Mouse (Mus musculus): ENCODE measurements around the gene Asb5. TPM values are rescaled to one million over a fixed set of nuclear protein-coding genes. Genes with fewer than 3 reads are reported as not detected.
"Not testable (repeated sequence)": the region's sequence is repeated elsewhere in the genome, so short reads cannot be mapped to it uniquely, and the experiment has no call there.

Gene Asb5
- total and polyA plus RNA-seq, 3 experiments = 0.38 TPM; not detected in 2

DNA sequence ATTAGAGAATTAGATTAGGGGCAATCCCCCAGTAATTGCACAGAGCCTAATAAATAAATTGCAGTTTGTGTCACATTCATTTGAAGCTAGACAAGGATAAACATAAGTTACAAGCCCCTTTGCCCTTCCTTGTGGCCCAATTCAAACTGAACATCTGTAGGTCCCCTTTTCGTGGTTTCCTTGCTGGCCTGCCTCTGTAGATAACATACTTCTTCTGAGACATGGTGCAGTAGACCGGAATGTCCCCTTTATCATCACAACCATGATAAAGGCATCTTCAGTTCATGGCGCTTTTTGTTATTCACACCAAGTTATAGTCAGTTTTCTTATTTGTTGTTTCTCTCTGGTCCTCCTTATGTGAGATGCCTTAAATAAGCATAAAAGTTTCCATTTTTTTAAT is 17.6 kb upstream of the Asb5 start:
- TF ChIP-seq GATA1 (IDR thresholded peaks at IDR 0.05; ENCODE audit: borderline replicate concordance, low read length) = no peak
- no peak for TF ChIP-seq POLR2AphosphoS5 (IDR thresholded peaks at IDR 0.05; ENCODE audit: insufficient replicate concordance, low read depth, low read length)
- TF ChIP-seq TAL1 (conservative IDR thresholded peaks at IDR 0.05; ENCODE audit: low read depth, low read length) = peak; percentile 92
- TF ChIP-seq CTCF (IDR thresholded peaks at IDR 0.05; ENCODE audit: low read depth, low read length) = no peak
- Histone ChIP-seq H3K27me3 (ENCODE audit: insufficient read depth, low read length) (no peaks in the 10 kb centered on the region), H3K9me3 (replicated peaks) (no peaks in the 10 kb centered on the region), H3K4me1 (ENCODE audit: insufficient read depth, low read depth, low read length) (peaks cover 55% of the 10 kb centered on the region), H3K4me3 (ENCODE audit: low read depth, low read length) (no peak overlapping the region; the same call in 1 of the 2 replicates), H3K36me3 (replicated peaks) (peaks cover 2% of the 10 kb centered on the region)
- ATAC-seq (ENCODE audit: extremely low read depth, insufficient number of reproducible peaks, low FRiP score, poor library complexity, severe bottlenecking) (peak; percentile 85), DNase-seq (ENCODE audit: low spot score) (peak; percentile 48)

DNA sequence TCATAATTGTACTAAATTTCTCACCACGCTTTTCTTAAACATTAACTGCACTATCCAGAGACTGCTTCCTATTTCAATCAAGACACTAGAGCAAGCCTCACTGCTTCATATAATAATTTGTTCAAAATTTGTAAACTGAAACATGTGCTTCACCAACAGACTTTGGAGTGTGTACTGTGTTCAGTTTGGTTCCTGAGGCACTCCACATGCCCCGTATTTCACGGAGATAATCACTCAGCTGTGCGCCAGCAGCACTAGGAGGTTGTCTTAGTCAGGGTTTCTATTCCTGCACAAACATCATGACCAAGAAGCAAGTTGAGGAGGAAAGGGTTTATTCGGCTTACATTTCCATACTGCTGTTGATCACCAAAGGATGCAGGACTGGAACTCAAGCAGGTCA is 17.2 kb upstream of the Asb5 start:
- not testable (repeated sequence) for H3K36me3 ChIP-seq (replicated peaks); H3K9me3 ChIP-seq (replicated peaks); H3K4me3 ChIP-seq (ENCODE audit: low read depth, low read length); H3K27me3 ChIP-seq (ENCODE audit: insufficient read depth, low read length); DNase-seq (ENCODE audit: low spot score)
- peaks cover 55% of the 10 kb centered on the region for H3K4me1 ChIP-seq (ENCODE audit: insufficient read depth, low read depth, low read length)
- 0 out of 2 replicates have a peak, but pooled peaks have one; percentile 17 for ATAC-seq (ENCODE audit: extremely low read depth, insufficient number of reproducible peaks, low FRiP score, poor library complexity, severe bottlenecking)

DNA sequence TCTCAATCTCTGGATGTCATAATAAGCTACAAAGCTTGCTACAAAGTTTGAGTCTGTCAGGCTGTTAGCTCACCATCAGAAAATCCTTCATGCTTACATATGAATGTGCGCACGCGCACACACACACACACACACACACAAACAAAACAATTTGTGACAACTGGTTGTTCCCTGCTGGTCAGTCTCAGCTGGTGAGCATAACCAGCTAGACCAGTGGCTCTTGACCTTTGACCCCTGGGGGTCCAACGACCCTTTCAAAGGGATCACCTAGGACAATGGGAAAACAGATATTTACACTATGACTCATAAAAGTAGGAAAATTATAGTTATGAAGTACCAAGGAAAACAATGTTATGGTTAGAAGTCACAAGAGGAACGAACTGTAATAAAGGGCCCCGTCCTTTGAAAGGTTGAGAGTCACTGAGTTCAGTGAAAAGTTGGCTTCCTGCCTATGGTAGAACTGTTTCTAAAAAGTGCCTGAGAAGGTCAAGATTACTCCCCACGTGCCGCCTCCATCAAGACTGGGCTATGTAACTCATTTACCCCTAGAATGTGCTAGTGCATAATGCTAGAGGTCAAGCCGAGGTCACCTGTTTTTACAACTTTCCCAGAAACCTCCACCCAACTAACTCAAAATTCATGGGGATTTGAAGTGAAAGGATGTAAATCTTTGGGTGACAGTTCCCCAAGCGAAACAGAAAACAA is 10.5 kb upstream of the Asb5 start:
- TF ChIP-seq GATA1 (IDR thresholded peaks at IDR 0.05; ENCODE audit: borderline replicate concordance, low read length) (no peak), CTCF (IDR thresholded peaks at IDR 0.05; ENCODE audit: low read depth, low read length) (no peak), TAL1 (conservative IDR thresholded peaks at IDR 0.05; ENCODE audit: low read depth, low read length) (no peak), GATA2 (IDR thresholded peaks at IDR 0.05; ENCODE audit: borderline replicate concordance, low read depth, low read length) (no peak), POLR2AphosphoS5 (IDR thresholded peaks at IDR 0.05; ENCODE audit: insufficient replicate concordance, low read depth, low read length) (no peak)
- no peak for ATAC-seq (ENCODE audit: extremely low read depth, insufficient number of reproducible peaks, low FRiP score, poor library complexity, severe bottlenecking)
- Histone ChIP-seq H3K4me3 (ENCODE audit: low read depth, low read length) (no peak overlapping the region), H3K4me1 (ENCODE audit: insufficient read depth, low read depth, low read length) (peaks cover 58% of the 10 kb centered on the region), H3K27me3 (ENCODE audit: insufficient read depth, low read length) (no peaks in the 10 kb centered on the region), H3K9me3 (replicated peaks) (no peaks in the 10 kb centered on the region), H3K36me3 (replicated peaks) (peaks cover 51% of the 10 kb centered on the region)
- no peak for DNase-seq (ENCODE audit: low spot score)

DNA sequence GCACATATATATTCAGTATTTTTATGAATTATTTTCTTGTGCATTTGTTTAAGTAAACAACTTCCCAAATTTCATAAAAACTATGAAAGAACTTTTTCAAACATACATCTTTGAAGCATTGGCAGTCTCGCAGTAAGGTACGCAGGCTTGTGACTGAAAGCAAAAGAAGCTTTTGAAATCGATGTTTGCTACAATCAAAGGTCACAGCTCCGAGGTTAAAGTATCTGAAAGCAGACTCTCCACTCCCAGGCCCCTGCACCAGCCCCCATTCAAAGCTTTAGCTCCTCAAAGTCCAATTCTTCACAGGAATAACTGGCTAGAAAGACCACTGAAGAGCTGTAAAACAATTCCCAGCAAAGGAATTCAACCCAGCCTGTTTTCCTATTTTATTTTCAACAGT is 8.9 kb upstream of the Asb5 start:
- H3K4me3 ChIP-seq (ENCODE audit: low read depth, low read length) = no peak overlapping the region
- no peaks in the 10 kb centered on the region for H3K9me3 ChIP-seq (replicated peaks)
- no peak for DNase-seq (ENCODE audit: low spot score)
- TF ChIP-seq GATA2 (IDR thresholded peaks at IDR 0.05; ENCODE audit: borderline replicate concordance, low read depth, low read length) (no peak), GATA1 (IDR thresholded peaks at IDR 0.05; ENCODE audit: borderline replicate concordance, low read length) (no peak), CTCF (IDR thresholded peaks at IDR 0.05; ENCODE audit: low read depth, low read length) (no peak), POLR2AphosphoS5 (IDR thresholded peaks at IDR 0.05; ENCODE audit: insufficient replicate concordance, low read depth, low read length) (no peak), TAL1 (conservative IDR thresholded peaks at IDR 0.05; ENCODE audit: low read depth, low read length) (no peak)
- peaks cover 55% of the 10 kb centered on the region for H3K4me1 ChIP-seq (ENCODE audit: insufficient read depth, low read depth, low read length)
- no peak for ATAC-seq (ENCODE audit: extremely low read depth, insufficient number of reproducible peaks, low FRiP score, poor library complexity, severe bottlenecking)
- H3K36me3 ChIP-seq (replicated peaks) = peaks cover 61% of the 10 kb centered on the region
- H3K27me3 ChIP-seq (ENCODE audit: insufficient read depth, low read length) = no peaks in the 10 kb centered on the region

DNA sequence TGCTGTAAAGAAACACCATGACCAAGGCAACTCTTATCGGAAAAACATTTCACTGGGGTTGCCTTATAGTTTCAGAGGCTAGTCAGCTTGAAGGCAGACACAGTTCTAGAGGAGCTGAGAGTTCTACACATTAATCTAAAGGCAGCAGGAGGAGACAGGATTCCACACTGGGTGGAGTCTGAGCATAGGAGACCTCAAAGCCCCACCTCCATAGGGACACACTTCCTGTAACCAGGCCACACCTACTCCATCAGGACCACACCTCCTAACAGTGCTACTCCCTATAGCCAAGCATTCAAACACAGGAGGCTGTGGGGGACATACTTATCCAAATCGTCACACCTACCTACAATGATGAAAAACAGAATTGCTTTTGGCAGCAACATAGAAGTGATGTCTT is 3.8 kb upstream of the Asb5 start:
- H3K27me3 ChIP-seq (ENCODE audit: insufficient read depth, low read length) = no peaks in the 10 kb centered on the region
- no peak overlapping the region for H3K4me3 ChIP-seq (ENCODE audit: low read depth, low read length)
- H3K9me3 ChIP-seq (replicated peaks) = no peaks in the 10 kb centered on the region
- peaks cover 60% of the 10 kb centered on the region for H3K36me3 ChIP-seq (replicated peaks)
- no peak for DNase-seq (ENCODE audit: low spot score)
- ATAC-seq (ENCODE audit: extremely low read depth, insufficient number of reproducible peaks, low FRiP score, poor library complexity, severe bottlenecking) = peak; percentile 37; the same call in 1 of the 2 replicates
- TF ChIP-seq GATA1 (IDR thresholded peaks at IDR 0.05; ENCODE audit: borderline replicate concordance, low read length) (no peak), GATA2 (IDR thresholded peaks at IDR 0.05; ENCODE audit: borderline replicate concordance, low read depth, low read length) (no peak), CTCF (IDR thresholded peaks at IDR 0.05; ENCODE audit: low read depth, low read length) (no peak), POLR2AphosphoS5 (IDR thresholded peaks at IDR 0.05; ENCODE audit: insufficient replicate concordance, low read depth, low read length) (no peak), TAL1 (conservative IDR thresholded peaks at IDR 0.05; ENCODE audit: low read depth, low read length) (no peak)
- peaks cover 41% of the 10 kb centered on the region for H3K4me1 ChIP-seq (ENCODE audit: insufficient read depth, low read depth, low read length)

DNA sequence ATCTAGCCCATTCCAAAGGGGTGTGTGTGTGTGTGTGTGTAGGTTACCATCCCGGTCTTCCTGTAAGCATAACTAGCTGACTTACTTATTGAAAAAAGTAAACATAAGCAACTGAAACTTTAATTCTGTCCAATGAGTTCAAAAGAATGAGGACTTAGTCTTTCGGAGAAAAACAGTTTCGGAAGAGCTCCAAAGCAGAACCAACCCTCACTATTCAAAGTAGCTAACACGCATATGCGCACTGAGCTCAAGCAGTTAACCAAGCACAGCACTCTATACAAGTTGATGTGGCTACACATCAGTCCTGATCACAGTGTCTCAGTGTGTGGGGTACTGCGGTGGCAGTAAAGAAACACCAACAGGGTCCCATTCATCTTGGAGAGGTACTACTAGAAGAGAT is 2.7 kb upstream of the Asb5 start:
- DNase-seq (ENCODE audit: low spot score) = no peak
- H3K4me3 ChIP-seq (ENCODE audit: low read depth, low read length) = no peak overlapping the region
- no peaks in the 10 kb centered on the region for H3K27me3 ChIP-seq (ENCODE audit: insufficient read depth, low read length)
- peaks cover 49% of the 10 kb centered on the region for H3K36me3 ChIP-seq (replicated peaks)
- no peaks in the 10 kb centered on the region for H3K9me3 ChIP-seq (replicated peaks)
- no peak for ATAC-seq (ENCODE audit: extremely low read depth, insufficient number of reproducible peaks, low FRiP score, poor library complexity, severe bottlenecking)
- no peak for TF ChIP-seq GATA2 (IDR thresholded peaks at IDR 0.05; ENCODE audit: borderline replicate concordance, low read depth, low read length)
- TF ChIP-seq POLR2AphosphoS5 (IDR thresholded peaks at IDR 0.05; ENCODE audit: insufficient replicate concordance, low read depth, low read length) = no peak
- TF ChIP-seq TAL1 (conservative IDR thresholded peaks at IDR 0.05; ENCODE audit: low read depth, low read length) = no peak
- H3K4me1 ChIP-seq (ENCODE audit: insufficient read depth, low read depth, low read length) = peaks cover 33% of the 10 kb centered on the region

DNA sequence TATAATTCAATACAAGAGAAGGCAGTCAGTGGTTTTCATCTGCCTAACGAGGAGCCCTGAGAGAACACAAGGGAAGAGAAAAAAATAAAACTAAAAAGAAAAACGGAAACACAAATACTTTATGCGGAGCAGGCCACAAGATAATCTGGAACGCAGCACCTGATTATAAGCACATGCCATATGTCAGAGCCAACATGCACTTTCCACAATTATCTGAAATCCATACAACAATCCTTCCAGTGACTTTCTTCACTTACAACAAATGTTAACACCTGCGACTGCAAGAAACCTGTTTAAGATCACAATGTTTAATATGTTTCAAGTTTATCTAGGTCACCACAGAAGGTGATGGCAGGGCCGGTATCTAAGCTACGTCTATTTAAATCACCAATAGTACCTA is 809 bp upstream of the Asb5 start:
- H3K4me3 ChIP-seq (ENCODE audit: low read depth, low read length) = peak overlapping the region; percentile 97
- no peak for ATAC-seq (ENCODE audit: extremely low read depth, insufficient number of reproducible peaks, low FRiP score, poor library complexity, severe bottlenecking)

More for the DNA sequence above, 809 bp upstream of the Asb5 start:
- no peaks in the 10 kb centered on the region for H3K27me3 ChIP-seq (ENCODE audit: insufficient read depth, low read length)
- TF ChIP-seq TAL1 (conservative IDR thresholded peaks at IDR 0.05; ENCODE audit: low read depth, low read length) (no peak), GATA1 (IDR thresholded peaks at IDR 0.05; ENCODE audit: borderline replicate concordance, low read length) (no peak), CTCF (IDR thresholded peaks at IDR 0.05; ENCODE audit: low read depth, low read length) (no peak), POLR2AphosphoS5 (IDR thresholded peaks at IDR 0.05; ENCODE audit: insufficient replicate concordance, low read depth, low read length) (no peak), GATA2 (IDR thresholded peaks at IDR 0.05; ENCODE audit: borderline replicate concordance, low read depth, low read length) (no peak)
- H3K9me3 ChIP-seq (replicated peaks) = no peaks in the 10 kb centered on the region
- DNase-seq (ENCODE audit: low spot score) = no peak
- peaks cover 33% of the 10 kb centered on the region for H3K36me3 ChIP-seq (replicated peaks)
- H3K4me1 ChIP-seq (ENCODE audit: insufficient read depth, low read depth, low read length) = peaks cover 33% of the 10 kb centered on the region
